Mouse (Mus musculus) CD4-positive, CD25-positive, alpha-beta regulatory T cell, adult 4 months (primary cell): ENCODE data around the gene Prrg2. TPM values are rescaled to one million over a fixed set of nuclear protein-coding genes. Genes with fewer than 3 reads are reported as not detected.

Source experiments
- ATAC-seq: one replicate; pipeline ENCODE4 v1.8.0; 2017
- polyA plus RNA-seq, 2 experiments: library from polyadenylated mRNA; unstranded; fragments of 100-300 nt; shearing (Covaris generic); gene quantifications; one replicate each; pipeline ENCODE4 v1.2.1; 2017

Gene Prrg2
- polyA plus RNA-seq, 2 experiments from 2014 or later: 1.7 to 2.8 TPM

DNA sequence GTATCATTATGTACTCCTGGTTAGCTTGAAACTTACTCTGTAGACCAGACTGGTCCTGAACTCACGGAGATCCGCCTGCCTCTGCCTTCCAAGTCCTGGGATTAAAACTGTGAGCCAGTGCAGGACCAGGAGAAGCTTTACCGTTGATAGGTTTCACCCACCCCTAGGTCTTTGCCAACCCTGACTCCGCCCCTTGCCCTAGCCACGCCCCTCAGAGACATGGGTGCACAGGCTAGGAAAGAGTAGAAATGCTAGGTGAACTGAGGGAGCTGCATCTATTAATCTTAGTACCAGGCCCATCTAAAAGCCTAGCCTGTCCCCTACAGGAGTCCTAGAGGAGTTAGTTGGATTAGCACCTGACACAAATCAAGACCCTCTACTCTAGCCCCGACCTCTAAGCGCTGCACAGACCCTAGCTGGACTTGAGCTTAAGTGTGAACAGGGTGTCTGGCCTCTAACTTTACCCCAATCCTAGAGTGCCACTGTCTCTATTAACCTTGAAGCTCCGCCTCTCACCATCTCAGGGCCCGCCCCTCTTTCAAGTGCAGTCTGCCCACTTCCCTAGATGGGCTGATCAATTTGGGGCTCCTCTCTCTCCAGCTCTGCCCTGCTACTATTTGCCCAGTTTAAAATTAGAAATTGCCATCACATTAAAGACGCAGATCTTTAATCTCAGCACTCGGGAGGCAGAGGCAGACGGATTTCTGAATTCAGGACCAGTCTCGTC, 27.9 kb upstream of the Prrg2 start:
- peak; percentile 59 for ATAC-seq

DNA sequence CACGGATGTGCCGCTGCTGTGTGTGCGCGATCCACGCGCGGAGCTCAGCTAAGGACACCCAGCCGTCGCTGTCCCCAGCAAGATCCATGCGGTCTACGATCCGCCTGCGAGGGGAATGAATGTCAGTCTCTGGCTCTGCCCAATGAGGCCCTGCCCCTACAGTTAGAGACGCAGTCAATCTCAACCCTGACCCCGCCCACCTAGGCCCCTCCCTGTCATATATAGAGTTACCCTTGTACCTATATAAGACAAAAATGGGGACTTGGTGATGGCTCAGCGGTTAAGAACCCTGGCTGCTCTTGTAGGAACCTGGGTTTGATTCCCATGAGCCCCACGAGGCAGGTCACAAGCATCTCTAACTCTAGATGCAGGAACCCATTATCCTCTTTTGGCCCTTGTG, 26.1 kb upstream of the Prrg2 start:
- no peak for ATAC-seq

DNA sequence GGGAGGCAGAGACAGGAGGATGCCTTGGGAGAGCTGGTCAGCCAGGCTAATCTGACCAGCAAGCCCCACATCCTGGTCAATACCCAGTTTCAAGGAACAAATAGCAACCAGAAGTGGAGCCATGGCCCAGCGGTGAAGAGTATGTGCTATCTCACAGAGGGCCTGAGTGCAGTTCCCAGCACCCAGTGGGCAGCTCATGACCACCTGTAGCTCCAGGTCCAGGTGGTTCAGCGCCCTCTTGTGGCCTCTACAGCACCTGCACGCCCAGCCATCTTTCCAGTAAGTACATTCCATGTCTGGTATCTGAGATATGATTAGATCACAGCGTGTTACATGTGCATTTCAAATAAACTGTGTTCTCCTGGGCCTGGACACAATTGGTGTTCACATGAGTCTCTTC, 23.6 kb upstream of the Prrg2 start:
- no peak for ATAC-seq

DNA sequence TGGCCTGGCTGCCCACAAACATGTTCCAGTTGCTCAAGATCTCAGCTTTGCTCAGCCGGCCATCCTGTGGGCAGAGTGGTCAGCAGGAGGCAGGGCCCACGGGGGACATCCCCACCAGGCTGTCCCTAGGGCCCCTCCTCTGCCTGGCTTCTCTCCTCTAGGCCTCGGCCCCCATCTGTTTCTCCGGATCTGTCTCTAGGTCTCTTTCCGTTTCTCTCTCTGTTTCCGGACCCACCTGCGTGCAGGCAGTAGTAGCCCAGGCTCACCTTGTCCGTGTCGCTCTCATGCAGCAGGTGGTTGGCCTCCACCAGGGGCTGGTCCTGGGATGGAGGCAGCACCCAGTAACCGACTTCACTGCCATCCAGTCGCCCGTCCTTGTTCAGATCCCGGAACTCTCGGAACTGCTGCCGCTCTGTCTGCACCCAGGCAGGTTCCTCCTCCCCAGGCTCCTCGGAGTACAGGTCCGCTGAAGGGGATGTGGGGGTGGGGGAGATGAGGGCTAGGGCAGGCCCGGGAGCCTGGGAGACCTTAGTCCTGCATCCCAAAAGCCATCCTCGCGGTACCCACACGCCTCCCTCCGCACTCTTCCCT, 20.9 kb upstream of the Prrg2 start:
- ATAC-seq: peak; percentile 53

DNA sequence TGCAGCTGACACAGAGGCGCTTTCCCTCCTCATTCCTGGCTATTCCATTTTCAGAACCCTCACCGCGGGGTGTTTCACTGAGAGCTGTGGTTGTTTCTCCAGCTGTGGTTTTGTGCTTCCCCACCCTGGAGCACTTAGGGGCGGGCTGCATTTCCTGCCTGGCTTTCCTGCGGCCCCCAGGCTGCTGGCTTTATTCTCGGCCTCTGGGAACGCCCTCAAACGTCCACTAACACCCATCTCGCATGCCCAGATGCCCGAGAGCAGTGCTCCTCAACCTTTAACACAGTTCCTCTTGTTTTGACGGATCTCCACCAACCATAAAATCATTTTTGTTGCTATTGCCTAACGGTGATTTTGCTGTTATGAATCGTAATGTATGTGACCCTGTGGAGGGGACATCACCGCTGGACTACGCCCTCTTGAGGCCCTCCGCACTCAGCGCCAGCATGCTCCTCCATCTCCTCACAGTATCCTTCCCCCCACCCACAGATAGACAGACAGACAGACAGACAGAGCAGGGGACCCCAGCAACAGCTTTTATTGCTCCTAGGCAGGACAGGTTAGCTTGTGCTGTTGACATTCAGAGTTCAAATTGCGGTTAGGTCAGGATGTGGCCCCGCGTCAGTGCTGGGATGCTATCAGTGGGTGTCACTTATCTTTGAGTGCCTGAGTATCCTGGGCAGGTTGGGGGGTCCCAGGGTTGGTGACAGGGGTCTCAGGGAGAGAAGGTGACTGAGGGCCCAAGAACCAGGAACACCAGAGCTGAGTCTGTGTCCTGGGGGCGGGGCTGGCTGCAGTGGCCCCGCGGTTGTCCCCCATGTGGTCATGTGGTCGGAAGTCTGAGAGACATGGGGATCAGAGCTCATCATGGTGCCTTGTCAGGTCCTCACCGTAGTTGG, 20.2 kb upstream of the Prrg2 start:
- peak; percentile 76 for ATAC-seq

DNA sequence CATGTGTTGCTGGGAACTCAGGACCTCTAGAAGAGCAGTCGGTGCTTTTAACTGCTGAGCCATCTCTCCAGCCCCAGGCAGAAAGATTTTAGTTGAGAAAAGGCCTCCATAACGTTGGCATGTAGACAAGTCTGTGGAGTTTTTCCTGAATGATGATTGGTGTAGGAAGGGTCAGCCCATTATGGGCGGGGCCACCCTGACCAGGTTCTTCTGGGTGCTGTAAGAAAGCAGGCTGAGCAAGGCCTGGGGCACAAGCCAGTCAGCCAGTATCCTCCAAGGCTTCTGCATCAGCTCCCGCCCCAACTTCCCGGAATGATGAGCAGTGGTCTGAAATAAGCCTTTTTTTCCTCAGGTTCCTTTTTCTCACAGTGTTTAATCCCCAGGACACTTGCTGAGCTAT, 18.5 kb upstream of the Prrg2 start:
- ATAC-seq: no peak

DNA sequence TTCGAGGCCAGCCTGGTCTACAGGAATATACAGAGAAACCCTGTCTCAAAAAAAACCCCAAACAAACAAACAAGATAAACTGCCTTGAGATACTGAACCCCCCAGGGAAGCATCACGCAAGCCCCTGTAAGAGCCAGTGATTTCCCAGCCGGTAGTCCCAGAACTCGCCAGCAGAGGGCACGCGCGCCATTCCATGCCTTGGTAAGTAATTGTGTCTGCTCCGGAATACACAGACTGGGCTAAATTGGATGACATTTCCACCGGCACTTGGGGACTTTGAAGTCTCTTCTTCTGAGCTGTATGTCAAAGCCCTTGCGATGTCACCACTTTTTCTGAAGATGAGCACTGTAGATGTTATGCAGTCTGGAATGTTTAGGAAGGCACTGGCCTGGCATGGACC, 17.4 kb upstream of the Prrg2 start:
- peak; percentile 57 for ATAC-seq

DNA sequence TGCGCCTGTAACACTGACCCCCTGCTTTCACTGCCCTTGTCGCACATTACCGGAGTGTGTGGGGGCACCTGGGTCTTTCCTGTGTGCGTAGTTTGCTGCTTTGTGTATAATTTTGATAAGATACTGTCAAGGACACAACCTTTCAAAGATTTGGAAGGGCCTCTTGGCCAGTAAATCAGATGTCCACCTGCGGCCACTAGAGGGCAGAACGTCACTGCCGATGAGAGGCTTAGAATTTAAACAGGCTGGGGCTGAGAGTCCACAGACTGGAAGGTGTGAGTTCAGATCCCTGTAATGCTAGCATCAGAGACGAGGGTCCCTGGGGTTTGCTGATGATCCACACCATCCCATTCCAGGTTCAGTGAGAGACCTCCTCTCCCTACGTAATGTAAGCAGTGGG, 16.0 kb upstream of the Prrg2 start:
- ATAC-seq: no peak

DNA sequence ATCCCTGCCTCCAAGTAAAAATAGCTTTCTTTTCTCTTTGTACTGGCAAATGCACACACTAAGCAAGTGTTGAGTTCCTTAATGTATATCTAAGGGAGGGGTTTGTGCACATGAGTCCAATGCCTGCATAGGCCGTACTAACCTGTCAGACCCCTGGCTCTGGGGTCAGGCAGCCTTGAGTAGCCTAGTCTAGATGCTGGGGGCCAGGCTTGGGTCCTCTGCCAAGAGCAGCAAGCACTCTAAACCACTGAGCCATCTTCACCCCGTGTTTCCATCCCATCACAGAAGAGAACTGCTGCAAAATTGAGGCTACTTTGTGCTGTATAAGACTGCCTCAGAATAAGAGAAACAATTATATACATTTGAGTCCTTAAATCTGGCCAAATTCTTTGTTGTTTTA, 15.4 kb upstream of the Prrg2 start:
- ATAC-seq: no peak

DNA sequence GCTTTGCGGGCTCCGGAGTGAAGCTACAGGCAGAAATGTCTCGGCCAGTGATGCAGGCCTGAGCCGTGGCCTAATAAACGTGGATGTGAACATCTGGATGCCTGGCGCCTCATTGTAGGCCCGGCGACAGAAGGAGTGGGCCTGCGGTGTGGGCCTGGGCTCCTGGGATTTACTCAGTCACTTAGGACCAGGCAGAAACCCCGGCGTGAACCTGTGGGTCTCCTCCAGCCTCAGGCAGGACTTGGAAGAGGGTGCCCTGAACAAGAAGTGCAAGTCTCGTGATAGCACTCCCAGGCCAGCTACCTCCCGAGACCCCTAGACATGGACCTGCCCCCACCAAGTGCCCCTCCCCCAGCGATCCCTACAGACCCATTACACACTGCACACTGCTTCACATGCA, 14.8 kb upstream of the Prrg2 start:
- ATAC-seq: no peak

DNA sequence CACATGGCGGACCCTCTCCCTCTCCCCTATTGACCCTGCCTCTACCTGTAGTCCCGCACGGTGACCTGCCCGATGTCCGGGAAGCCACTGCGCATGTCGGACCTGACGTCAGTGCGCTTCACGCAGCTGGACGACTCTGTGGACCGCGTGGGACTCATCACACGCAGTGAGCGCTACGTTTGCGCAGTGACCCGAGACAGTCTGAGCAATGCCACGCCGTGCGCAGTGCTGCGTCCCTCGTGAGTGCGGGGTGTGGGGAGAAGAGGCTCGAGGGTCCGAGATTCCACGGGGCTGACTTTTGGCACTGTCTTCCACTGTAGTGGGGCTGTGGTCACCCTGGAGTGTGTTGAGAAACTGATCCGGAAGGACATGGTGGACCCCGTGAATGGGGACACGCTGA, 14.0 kb upstream of the Prrg2 start:
- no peak for ATAC-seq

DNA sequence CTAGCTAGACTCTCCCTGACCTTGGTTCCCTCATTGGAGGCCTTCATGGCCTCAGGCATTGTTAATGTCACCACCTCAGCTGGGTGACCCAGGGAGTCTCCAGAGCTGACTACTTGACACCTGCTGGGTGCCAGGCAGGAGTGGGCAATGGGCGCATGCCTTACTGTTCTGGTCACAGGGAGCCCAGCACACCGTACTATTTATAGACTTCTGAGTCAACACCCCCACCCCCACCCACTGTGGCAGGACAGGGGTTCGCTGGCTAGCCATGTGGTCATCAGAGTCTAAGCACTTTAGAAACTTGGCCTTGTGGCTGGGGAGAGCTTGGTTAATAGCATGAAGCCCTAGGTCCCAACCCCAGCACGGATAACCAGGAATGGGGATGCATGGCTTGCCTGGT, 12.9 kb upstream of the Prrg2 start:
- no peak for ATAC-seq

DNA sequence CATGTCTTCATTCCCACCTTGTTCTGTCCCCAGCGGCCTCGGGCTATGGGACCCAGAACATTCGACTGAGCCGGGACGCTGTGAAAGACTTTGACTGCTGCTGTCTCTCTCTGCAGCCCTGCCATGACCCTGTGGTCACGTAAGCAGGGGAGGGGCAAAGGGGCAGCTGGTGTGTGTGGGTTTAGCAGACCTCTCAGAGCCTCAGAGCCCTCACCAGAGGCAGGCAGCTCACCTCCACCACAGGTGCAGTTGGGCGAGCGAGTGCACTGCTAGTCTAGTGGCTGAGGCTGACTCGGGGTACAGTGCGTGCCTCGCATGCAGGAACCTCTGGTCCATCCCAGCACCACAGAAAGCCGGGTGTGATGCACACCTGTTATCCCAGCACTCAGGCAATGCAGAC, 11.5 kb upstream of the Prrg2 start:
- ATAC-seq: no peak

DNA sequence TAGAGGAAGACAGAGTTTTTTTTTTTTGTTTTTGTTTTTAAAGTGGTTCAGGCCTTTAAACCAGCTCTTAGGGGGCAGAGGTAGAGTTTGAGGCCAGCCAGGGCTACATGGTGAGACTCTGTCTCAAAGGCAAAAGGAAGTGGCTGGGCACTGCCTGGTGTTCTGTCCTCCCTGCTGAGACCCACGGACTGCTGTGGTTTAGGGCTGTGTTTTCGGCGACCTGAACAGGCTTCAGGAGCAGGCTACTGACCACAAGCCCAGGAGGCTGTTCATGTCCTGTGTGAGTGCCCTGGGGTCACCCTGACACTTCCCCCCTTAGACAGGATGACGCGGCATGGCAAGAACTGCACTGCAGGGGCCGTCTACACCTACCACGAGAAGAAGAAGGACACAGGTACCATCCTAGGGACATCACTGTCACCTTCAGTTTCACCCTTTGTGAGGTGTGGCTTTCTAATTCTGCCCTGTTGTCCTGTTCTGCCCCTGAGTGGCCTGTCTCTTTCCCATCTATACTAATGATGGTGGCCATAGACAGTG, 10.8 kb upstream of the Prrg2 start:
- ATAC-seq: no peak

DNA sequence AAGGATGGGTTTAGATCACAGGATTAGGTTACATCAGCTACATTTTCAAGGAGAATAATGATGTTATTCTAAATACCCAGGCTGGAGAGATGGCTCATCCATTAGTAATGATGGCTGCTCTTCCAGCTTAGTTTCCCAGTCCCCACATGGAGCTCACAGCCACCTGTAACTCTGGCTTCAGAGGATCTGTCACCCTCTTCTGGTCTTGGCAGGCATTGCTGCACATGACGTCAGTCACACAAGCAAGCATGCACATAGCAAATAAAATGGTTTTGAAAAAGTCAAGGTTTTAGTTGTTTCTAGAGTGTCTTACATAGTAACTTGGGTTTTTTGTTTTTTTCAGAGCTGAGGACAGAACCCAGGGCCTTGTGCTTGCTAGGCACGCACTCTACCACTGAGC, 9.8 kb upstream of the Prrg2 start:
- no peak for ATAC-seq

DNA sequence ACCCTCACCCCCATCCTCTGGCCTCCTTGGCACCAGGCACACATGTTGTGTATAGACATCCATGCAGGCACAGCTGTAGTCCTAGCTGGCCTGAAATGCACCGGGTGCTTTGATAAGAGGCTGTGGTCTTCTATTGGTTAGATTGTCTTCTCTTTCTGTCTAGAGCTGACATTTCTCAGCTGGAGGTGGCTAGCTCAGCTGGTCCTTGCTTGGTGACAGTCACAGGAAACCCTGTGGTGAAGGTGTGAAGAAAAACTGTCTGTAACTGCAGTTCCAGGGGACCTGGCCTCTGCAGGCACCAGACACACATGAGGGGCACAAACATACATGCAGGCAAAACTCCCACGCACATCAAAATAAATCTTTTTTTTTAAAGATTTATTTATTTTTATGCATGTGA, 7.2 kb upstream of the Prrg2 start:
- peak; percentile 80 for ATAC-seq

DNA sequence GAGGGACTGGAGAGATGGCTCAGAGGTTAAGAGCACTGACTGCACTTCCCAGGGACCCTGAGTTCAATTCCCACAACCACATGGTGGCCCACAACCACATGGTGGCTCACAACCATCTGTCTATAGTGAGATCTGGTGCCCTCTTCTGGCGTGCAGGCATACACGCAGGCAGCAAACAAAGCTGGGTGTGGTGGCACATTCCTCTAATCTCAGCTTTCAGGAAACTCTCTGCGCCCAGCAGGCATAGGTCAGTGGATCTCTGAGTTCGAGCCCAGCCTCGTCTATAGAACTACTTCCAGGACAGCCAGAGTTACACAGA, 5.5 kb upstream of the Prrg2 start:
- ATAC-seq: peak; percentile 60

DNA sequence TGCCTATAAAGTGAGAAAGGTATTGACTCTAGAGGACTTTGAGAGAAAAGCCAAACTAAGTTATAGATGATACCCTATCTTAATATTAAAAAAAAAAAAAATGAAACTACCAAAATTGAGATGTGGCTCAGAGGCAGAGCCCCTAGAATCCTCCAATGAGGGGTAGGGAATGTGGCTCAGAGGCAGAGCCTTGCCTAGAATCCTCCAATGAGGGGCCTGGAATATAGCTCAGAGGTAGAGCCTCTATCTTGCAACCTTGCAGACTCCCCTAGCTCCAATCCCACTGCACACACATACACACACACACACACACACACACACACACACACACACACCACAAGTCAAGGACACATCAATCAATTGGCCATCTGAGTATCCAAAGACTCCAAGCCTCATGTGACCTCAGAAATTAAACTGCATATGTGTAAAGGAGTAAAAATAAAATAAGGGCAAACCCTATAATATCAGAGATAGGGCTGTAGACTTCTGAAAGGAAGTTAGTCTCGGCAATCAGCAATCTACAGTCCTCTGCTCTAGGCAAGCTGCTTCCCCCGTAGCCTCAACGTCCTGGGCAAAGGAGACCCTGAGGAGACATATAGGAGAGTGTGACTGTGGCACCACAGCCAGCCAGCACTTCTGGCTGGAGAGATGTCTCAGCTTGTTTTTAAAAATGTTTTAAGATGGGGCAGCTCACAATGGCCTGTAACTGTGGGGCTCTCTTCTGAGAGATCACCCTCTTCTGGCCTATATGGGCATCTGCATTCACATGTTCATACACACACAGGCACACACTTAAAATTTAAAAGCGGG, 4.9 kb upstream of the Prrg2 start:
- no peak for ATAC-seq

DNA sequence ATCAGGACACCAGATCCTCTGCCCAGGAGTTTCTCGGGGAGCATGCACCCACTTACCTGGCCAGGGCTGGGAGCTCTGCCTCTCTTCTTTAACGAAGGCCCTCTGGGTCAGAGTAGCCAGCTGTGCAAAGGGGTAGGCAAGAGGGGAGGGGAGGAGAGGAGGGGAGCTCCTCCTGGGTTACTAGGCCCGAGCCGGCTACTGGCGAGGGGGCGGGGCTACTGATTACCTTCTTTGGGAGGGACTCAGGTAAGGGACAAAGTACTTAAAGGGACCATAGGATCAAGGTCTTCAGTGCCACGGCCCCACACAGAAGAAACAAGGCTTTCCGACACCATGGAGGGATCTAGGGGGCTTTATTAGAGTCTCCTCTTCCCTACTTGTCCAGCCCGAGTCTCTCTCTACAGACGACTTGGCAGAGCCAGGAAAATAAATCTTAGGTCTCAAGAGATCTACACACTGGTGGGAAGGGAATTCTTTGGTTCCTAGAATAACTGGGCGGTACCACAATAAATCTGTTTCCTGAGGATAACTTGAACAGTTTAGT, 873 bp downstream of the Prrg2 start:
- no peak for ATAC-seq

DNA sequence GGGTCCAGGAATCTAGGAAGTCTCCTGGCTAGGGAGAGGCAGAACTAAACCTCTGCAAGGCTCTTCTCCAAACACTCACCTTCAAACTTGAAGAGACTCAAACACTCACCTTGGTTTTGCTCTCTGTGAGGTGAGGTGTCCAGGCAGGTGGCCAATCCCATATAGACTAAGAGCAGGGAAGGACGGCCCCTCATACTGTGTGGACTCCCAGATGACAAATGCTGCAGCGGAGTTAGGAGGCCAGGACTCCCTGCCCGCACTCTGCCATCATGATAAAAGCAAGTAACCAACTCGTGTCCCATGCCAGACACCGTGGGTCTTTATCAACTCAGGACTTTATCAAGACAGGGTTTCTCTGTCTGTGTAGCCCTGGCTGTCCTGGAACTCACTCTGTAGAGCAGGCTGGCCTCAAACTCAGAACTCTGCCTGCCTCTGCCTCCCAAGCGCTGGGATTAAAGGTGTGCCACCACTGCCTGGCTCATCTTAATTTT, 1.8 kb downstream of the Prrg2 start:
- no peak for ATAC-seq

DNA sequence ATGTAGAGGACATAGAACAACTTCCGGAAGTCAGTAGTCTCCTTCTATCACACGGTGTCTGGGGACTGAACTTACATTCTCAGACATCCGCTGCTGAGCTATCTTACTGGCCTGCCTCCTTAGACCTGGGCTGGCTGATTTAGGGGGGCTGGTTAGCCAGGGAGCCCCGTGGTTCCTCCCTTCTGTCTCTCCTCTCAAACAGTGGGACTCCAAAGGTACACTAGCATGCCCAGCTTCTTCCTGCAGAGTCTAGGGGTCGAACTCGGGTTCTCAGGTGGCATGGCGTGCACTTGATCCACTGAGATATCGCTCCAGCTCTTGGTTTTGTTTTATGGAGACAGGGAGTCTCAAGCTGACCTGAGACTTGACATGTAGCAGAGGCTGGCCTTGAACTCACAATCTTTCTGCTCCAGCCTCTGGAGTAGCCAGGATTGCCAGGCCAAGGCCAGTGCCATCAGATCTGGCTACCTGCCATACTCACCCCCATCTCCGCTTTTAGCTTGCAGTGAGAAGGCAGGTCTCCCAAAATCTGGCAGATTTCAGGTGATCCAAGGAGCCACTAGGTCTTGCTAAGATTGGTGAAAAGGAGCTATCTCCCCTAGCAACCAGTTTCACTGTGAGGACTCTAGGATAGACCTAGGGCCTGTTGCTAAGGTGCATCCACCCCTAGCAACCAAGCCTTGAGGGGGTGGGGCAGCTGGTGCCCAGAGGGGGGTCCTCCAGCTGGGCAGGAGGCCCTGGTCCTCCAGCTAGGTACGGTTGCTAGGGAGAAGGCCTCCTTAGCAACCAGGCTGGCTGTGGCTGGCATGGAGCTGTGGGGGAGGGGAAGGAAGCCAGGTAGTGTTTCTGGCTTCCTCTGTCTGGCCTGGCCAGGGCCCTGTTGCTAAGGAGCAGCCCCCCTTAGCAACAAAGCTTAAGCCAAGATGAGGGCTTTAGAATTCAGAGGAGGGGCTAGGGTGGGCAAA, 3.6 kb downstream of the Prrg2 start:
- no peak for ATAC-seq
